Mouse (Mus musculus): ENCODE data around the gene Rrn3.

The Rrn3 gene

GRCm38 (mm10) chr16:13851446-13851845 lies 70.9 kb downstream of the Rrn3 start:
- DNase-seq (ENCODE audit: low spot score) = no peak

- DNase-seq (ENCODE audit: low spot score) = no peak
Measured at GRCm38 (mm10) chr16:13853886-13854285, 73.4 kb downstream of the Rrn3 start.
